Mouse (Mus musculus) limb, embryonic 10.5 days (tissue): ENCODE results near the gene Ddx23. TPM values are rescaled to one million over a fixed set of nuclear protein-coding genes. Genes with fewer than 3 reads are reported as not detected.

Source experiments
- DNase-seq: peaks from one replicate; pipeline ENCODE4 v3.0.0-alpha.2; 2017; ENCODE audit warnings: low spot score
- H3K27ac ChIP-seq: fragments of 300-500 bp; sonication (generic); 2 replicates; pipeline ENCODE4 v1.5.1; 2016; ENCODE audit warnings: mild to moderate bottlenecking
- H3K27me3 ChIP-seq: fragments of 300-500 bp; sonication (generic); 2 replicates; pipeline ENCODE4 v1.6.1; 2016; ENCODE audit warnings: low read depth, mild to moderate bottlenecking; ENCODE audit not compliant: poor library complexity, severe bottlenecking
- H3K36me3 ChIP-seq: fragments of 300-500 bp; sonication (generic); 2 replicates; pipeline ENCODE4 v1.6.1; 2016; ENCODE audit warnings: mild to moderate bottlenecking, moderate library complexity
- H3K4me1 ChIP-seq: fragments of 300-500 bp; sonication (generic); 2 replicates; pipeline ENCODE4 v1.6.1; 2016
- H3K4me3 ChIP-seq: fragments of 300-500 bp; sonication (generic); 2 replicates; pipeline ENCODE4 v1.5.1; 2016; ENCODE audit warnings: mild to moderate bottlenecking, moderate library complexity
- H3K9me3 ChIP-seq: fragments of 300-500 bp; sonication (generic); replicated peaks from 2 replicates; pipeline ENCODE4 v1.6.1; 2016; ENCODE audit warnings: mild to moderate bottlenecking
- WGBS: fragments of 180-500 bp; shearing (Covaris S2); methylation state at CpG from one replicate; pipeline ENCODE4 v1.1.7; 2016; 5-methylcytosine and 5-hydroxymethylcytosine counted together
- polyA plus RNA-seq: library from polyadenylated mRNA; unstranded; fragments of >200 nt; fragmentation: Nextera tagmentation; extraction: Ambion mirVana; gene quantifications from 2 replicates; pipeline ENCODE4 v1.2.1, GENCODE M21; 2016

Gene Ddx23
- polyA plus RNA-seq: 21.8 and 25.4 TPM in 2 replicates

DNA sequence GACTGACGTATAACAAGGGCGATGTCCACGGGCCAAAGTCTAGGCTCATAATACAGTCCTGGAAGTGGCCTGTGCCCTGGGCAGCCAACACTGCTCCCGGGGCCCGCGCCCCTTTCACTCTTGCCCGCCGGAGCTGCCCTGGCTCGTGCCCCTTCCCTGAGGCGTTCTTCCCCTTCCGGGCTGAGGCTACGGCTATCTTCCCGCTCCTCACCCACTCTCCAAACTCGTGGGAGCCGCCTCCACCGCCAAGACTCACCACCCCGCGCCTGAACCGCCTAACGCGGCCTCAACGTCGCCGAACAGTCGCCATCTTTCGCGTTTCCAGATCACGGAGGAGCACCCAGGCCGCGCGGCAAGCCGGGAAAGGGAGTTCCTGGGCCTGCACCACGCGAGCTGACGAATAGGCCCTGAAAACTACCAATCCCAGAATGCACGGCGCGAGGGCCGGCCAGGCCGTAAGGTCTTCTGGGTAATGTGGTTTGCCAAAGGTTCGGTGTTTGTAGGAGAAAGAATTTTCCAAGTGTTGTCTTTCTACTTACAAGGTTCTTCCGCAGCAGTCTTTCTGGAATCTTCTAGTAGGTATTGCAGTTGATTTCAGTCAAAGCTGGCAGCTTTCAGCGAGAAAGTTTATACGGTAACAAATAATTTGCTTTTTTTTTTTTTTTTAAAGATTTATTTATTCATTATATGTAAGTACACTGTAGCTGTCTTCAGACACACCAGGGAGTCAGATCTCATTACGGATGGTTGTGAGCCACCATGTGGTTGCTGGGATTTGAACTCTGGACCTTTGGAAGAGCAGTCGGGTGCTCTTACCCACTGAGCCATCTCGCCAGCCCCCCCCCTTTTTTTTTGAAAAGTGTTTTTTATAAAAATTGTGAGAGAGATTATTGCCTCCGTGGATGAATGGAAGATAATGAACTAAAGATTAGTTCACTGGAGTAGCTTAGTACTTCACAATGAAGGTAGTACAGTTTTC lies at the start of gene Ddx23:
TSS of gene Ddx23 (minus strand) at position 328 of the 979 bp plus-strand sequence.
- no peaks in the 10 kb centered on the region for H3K27me3 ChIP-seq
- H3K9me3 ChIP-seq: no peaks in the 10 kb centered on the region
- peak; percentile 96 for DNase-seq
- H3K27ac ChIP-seq: peak within 1 kb of the TSS; percentile 98
- peaks cover 32% of the 10 kb centered on the region for H3K36me3 ChIP-seq
- peaks cover 9% of the 10 kb centered on the region; the same call in 1 of the 2 replicates for H3K4me1 ChIP-seq
- 5% methylated on average over 48 of the region's 48 CpGs for WGBS
- peak within 1 kb of the TSS; percentile 94 for H3K4me3 ChIP-seq

DNA sequence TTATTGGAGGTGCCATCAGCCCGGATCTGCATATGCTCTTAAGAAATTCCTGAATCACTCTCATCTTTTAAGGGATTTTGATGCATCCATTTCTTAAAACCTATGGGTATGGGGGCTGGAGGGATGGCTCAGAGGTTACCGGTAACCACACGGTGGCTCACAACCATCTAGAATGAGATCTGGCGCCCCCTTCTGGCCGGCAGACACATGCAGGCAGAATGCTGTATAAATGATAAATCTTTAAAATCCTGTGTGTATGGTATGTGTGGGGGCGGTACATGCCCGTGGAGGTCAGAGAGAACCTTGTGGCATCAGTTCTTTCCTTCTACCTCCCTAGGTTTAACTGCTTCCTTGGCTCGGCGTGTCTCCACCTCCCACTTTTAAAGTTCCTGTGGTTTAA lies 47.7 kb upstream of the Ddx23 start:
- Histone ChIP-seq H3K27me3 (peaks cover 22% of the 10 kb centered on the region), H3K36me3 (no peaks in the 10 kb centered on the region), H3K4me1 (peaks cover 5% of the 10 kb centered on the region; the same call in 1 of the 2 replicates), H3K9me3 (no peaks in the 10 kb centered on the region), H3K27ac (no peak overlapping the region), H3K4me3 (no peak overlapping the region)
- peak; percentile 87 for DNase-seq
- WGBS: 19% methylated on average over 9 of the region's 9 CpGs

DNA sequence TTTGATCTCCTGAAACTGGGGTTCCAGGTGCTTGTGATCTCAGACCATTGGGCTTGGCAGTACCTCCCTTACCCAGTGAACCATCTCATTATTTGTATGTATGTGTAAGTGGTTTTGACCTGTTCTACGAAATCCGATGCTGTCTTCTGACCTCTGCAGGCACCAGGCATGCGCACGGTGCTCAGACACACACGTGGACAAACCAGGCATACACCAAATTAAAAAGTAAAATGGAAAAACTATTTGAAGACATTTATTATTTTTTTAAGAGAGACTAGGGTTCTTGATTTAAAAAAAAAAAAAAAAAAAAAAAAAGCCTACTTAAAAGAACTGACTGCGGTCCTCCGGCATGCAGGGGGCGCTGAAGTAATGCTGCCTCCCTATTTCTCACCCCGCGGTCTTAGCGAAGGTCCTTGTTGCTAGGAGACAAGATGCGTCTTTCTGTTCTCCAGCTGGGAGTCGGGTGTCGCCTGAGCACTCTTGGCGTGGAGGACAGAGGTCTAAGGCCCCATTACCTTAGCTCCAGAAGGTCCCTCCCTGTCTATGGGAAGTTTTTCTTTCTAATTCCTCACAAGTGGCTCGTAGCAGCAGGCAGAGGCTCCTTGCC lies 45.2 kb upstream of the Ddx23 start, which contains the start of gene Ccdc65:
TSS of gene Ccdc65 (plus strand) at position 442 of the 607 bp plus-strand sequence.
- peak; percentile 86 for DNase-seq

DNA sequence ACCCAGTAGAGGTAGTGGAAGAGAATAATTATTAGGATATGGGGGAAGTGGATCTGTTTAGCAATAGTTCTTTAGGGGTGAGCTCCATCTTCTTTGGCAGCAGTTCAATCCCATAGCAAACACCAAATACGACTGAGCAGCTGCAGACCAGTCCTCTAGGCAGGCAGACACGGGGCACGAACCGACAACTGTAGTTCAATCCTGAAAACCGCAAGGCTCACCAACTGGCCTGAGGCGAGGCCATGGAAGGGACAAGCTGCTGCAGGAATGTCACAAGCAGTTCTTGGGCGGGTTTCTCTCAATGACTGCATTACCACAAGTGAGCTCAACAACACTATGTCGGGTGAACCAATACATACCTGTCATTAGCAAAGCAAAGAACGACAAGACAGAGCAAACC lies 41.6 kb upstream of the Ddx23 start:
- Histone ChIP-seq H3K27me3 (peaks cover 81% of the 10 kb centered on the region), H3K36me3 (no peaks in the 10 kb centered on the region), H3K9me3 (no peaks in the 10 kb centered on the region), H3K4me1 (peaks cover 11% of the 10 kb centered on the region), H3K4me3 (no peak overlapping the region), H3K27ac (no peak overlapping the region)
- WGBS: 61% methylated on average over 9 of the region's 9 CpGs
- DNase-seq: no peak

More for the DNA sequence above, 45.2 kb upstream of the Ddx23 start, which contains the start of gene Ccdc65:
- Histone ChIP-seq H3K9me3 (no peaks in the 10 kb centered on the region), H3K27ac (no peak within 1 kb of the TSS), H3K4me3 (peak within 1 kb of the TSS; percentile 50), H3K27me3 (peaks cover 47% of the 10 kb centered on the region), H3K4me1 (peaks cover 5% of the 10 kb centered on the region; the same call in 1 of the 2 replicates), H3K36me3 (no peaks in the 10 kb centered on the region)
- WGBS: 19% methylated on average over 16 of the region's 16 CpGs

DNA sequence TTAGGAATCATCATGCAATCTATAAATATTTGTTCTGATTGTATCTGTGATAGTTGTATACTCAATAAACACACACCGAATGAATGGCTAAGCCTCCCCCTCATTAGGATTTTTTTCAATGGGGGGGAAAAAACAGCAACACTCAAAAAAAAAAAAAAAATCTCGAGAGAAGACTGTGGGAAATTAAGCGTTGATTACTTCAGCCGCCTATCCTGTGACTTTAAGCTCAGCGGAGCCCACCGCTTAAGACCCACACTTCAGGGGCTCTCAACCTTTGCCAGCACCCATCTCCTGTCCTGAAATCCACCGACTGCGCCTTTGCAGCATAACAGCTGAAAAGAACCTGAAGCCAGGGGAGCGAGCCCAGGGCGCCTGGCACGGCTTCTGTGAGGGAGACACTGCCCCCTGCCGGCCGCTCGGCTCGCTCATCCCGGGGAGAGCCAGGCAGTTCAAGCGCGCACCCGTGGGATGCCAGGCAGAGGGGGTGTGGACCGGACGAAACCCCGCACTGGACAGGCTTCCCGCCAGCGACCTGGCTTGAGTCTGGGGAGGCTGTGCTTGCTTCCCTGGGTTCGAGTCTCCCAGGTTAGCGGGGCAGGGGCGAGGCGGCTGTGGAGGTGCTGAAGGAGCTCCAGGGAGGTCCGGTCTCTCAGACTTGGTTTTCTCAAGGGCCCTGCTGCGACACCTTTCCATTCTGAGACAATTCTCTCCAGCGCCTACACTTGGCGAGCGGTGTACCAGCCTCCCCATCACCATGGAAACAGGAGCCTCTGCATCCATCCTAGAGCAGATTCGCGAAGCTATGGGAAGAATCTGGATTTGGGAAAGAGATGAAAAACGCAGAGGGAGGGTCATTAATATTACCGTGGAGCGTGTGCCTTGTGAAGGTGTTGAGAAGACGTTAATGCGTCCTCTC lies 36.8 kb upstream of the Ddx23 start:
- no peaks in the 10 kb centered on the region for H3K9me3 ChIP-seq

DNA sequence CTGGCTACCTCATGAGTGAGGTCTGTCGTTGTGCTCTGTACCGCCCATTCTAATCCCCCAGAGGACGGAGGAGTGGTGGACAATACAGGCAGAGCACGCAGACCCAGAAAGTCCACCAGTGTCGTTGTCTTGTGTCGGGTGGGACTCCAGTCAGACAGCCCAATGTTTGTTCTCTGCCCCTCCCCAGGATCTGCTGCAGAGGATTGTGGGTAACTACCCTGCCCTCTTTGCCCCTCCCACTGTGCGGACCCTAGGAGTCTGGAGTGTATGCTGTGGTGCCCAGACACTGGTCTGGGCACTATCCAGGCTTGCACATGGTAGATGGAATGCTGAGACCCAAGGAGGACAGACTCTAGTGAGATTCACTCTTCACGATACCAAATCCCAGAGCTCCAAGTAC lies 33.5 kb upstream of the Ddx23 start:
- Histone ChIP-seq H3K9me3 (no peaks in the 10 kb centered on the region), H3K27me3 (peaks cover 25% of the 10 kb centered on the region), H3K36me3 (no peaks in the 10 kb centered on the region), H3K4me3 (no peak overlapping the region), H3K27ac (no peak overlapping the region), H3K4me1 (peaks cover 21% of the 10 kb centered on the region)
- DNase-seq: no peak
- 58% methylated on average over 8 of the region's 8 CpGs for WGBS

More for the DNA sequence above, 36.8 kb upstream of the Ddx23 start:
- Histone ChIP-seq H3K4me3 (peak overlapping the region; percentile 43), H3K27me3 (peaks cover 57% of the 10 kb centered on the region), H3K27ac (no peak overlapping the region), H3K36me3 (no peaks in the 10 kb centered on the region), H3K4me1 (peaks cover 12% of the 10 kb centered on the region)
- DNase-seq: peak; percentile 96
- 6% methylated on average over 40 of the region's 40 CpGs for WGBS

DNA sequence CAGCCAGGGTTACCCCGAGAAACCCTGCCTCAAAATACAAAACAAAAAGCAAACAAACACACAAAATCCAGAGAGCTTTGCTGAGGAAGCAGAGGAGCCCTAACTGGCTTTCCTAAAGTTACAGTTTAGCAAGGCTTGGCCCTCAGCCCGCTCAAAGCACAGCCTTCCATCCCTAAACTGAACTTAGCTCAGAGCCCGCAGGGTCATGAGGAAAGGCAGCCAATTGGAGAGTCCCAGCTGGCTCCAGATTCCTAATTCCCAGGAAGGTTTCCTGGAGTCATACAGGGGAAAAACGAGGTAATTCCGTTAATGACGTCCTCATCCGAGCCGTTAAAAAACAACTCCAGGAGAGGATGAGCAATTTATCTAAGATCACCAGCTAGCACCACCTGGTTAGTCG lies 33.0 kb upstream of the Ddx23 start:
- Histone ChIP-seq H3K9me3 (no peaks in the 10 kb centered on the region), H3K27me3 (peaks cover 20% of the 10 kb centered on the region), H3K4me1 (peaks cover 25% of the 10 kb centered on the region), H3K4me3 (no peak overlapping the region), H3K27ac (no peak overlapping the region), H3K36me3 (no peaks in the 10 kb centered on the region)
- DNase-seq: no peak
- 49% methylated on average over 9 of the region's 9 CpGs for WGBS

DNA sequence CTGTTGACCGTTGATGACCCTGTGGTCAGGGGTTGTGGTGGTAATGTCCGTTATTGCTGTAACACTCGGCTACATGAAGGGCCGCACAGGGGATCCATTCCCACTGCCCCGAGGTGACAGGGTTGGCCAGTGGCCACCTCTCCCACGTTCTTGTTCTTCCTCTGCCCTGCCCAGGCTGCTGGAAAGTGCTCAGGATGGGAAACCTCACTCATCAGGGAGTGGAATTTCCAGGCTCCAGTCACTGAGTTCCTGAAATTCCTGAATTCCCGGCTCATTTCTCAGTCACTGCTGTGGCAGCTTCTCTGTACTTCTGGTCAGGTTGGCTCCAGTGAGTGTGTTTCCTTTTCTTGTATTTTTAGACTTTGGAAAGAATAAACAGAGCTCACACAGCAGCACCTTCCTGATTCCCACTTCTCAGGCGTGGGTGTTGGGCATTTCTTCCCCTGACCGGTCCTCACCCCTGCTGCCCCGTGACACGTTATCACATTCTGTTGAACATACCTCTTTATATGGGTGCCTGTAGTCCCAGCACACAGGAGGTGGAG lies 29.5 kb upstream of the Ddx23 start:
- Histone ChIP-seq H3K36me3 (no peaks in the 10 kb centered on the region), H3K9me3 (no peaks in the 10 kb centered on the region), H3K4me1 (peaks cover 16% of the 10 kb centered on the region), H3K27ac (no peak overlapping the region), H3K27me3 (no peaks in the 10 kb centered on the region), H3K4me3 (no peak overlapping the region)
- WGBS: 60% methylated on average over 11 of the region's 11 CpGs
- no peak for DNase-seq

DNA sequence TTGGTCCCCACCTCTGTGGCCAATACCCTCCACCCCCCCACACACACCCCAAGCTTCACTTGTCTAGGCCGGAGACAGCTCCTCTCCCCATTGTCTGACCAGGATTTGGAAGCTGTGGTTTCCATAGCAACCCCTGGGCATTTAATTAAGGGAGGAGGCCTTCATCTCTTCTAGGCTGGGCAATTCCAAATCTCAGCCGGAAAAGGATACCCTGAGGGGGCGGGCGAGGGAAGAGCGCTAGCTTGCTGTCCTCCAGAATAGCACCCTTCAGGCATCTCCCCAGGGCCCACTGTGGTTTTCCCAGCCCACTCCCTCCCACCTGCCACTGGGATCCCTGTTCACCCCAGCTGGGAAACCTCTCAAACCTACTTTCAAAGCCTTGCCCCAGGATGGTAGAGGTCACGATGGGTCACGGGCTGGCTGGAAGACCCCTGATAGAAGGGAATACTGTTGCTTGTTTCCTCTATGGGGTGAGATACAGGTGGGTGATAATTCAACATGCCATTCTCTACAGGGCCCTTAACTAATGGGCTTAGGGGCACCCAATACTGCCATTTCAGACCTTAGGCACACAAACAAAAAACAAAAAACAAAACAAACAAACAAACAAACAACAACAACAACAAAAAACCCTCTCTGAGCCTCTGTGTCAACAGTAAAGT lies 28.9 kb upstream of the Ddx23 start:
- no peaks in the 10 kb centered on the region for H3K36me3 ChIP-seq
- H3K4me3 ChIP-seq: no peak overlapping the region
- no peak for DNase-seq
- H3K9me3 ChIP-seq: no peaks in the 10 kb centered on the region
- H3K27me3 ChIP-seq: no peaks in the 10 kb centered on the region
- peaks cover 16% of the 10 kb centered on the region for H3K4me1 ChIP-seq
- WGBS: 41% methylated on average over 7 of the region's 7 CpGs
- H3K27ac ChIP-seq: no peak overlapping the region

DNA sequence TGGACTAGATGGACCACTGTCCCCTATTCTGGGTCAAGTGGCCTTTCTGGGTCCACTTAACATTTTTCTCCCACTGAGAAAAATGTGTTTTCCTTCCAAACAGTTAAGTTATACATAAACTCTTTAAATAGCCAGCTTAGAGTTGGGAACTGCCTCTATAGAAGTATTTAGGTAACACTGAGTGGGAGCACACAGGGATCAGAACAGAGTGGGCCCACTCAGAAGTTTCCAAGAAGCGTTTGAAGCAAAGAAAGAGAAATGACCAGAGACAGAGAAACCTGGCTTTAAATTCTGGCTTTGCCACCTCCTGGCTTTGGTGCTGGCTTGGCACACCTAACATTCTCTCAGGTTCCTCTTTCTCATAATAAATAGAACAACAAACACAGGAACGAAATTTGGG lies 27.0 kb upstream of the Ddx23 start:
- H3K4me1 ChIP-seq: peaks cover 14% of the 10 kb centered on the region
- DNase-seq: no peak
- H3K27me3 ChIP-seq: no peaks in the 10 kb centered on the region
- H3K9me3 ChIP-seq: no peaks in the 10 kb centered on the region
- WGBS: 77% methylated on average over 2 of the region's 2 CpGs
- no peak overlapping the region for H3K27ac ChIP-seq
- H3K4me3 ChIP-seq: no peak overlapping the region
- H3K36me3 ChIP-seq: no peaks in the 10 kb centered on the region

DNA sequence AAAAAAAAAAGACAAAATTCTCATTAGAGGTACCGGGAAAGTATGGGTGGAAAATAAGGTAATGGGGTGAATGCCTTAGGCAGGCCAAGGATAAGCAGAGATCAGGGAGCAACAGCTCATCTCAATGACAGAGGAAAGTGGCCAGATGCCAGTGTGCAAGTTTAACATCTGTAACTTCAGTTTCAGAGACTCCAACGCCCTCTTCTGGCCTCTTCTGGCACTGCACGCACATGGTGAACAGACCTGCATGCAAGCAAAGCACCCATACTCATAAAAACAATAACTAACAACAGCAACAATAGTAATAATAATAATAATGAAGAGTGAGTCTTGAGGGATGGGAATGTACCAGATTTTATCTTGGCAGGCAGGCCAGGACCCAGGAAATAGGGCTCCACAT lies 23.2 kb upstream of the Ddx23 start:
- WGBS: 65% methylated on average over 3 of the region's 3 CpGs
- H3K36me3 ChIP-seq: no peaks in the 10 kb centered on the region
- peaks cover 2% of the 10 kb centered on the region; the same call in 1 of the 2 replicates for H3K4me1 ChIP-seq
- no peak overlapping the region for H3K4me3 ChIP-seq
- DNase-seq: no peak
- no peaks in the 10 kb centered on the region for H3K9me3 ChIP-seq
- no peak overlapping the region for H3K27ac ChIP-seq
- H3K27me3 ChIP-seq: peaks cover 13% of the 10 kb centered on the region; the same call in 1 of the 2 replicates
